Mouse (Mus musculus): ENCODE measurements around the gene 2010300C02Rik. TPM values are rescaled to one million over a fixed set of nuclear protein-coding genes. Genes with fewer than 3 reads are reported as not detected.
"Not testable (repeated sequence)": the region's sequence is repeated elsewhere in the genome, so short reads cannot be mapped to it uniquely, and the experiment has no call there.

2010300C02Rik gene
- polyA plus RNA-seq, 1 experiment from 2014 or later = 0.68 TPM

DNA sequence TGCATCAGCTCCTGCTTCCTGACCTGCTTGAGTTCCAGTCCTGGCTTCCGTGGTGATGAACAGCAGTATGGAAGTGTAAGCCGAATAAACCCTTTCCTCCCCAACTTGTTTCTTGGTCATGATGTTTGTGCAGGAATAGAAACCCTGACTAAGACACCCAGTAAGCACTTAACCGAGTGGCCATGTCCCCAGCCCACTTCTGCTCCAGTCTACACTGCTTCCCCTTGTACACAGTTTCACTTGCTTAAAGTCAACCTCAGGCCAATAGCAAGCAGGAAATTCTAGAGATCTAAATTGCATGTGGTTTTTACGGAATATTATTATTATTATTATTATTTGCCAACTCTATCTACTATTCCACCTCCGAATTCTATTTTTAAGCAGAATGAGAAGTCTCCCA is 114.2 kb downstream of the 2010300C02Rik start:
- not testable (repeated sequence) for H3K4me3 ChIP-seq; DNase-seq (ENCODE audit: extremely low spot score, low spot score); H3K36me3 ChIP-seq (replicated peaks); H3K27ac ChIP-seq; H3K4me1 ChIP-seq; H3K9me3 ChIP-seq; H3K27me3 ChIP-seq (ENCODE audit: poor library complexity, severe bottlenecking)
- 98% methylated on average over 4 of the region's 5 CpGs for WGBS

DNA sequence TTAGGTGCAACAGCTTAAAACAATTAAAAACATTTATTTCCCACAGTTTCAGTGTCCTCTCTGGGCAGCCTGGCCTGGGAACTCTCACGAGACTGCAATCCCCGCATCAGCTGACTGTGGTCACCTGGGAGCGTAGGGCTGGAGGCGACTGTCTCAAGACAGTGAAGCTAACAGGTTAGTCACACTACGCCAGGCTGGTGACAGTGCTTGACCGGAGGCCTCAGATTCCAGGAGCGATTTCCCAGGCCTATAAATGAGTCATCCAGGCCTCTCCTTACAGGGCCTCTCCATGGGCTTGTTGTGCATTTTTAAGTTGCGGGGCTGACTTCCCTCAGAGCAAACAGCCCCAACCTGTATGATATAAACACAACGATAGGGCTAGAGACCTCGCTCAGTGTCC is 116.7 kb downstream of the 2010300C02Rik start:
- no peaks in the 10 kb centered on the region for H3K36me3 ChIP-seq (replicated peaks)
- 0 out of 2 replicates have a peak, but pooled peaks cover 2% of the 10 kb centered on the region for H3K4me1 ChIP-seq
- H3K27ac ChIP-seq = no peak overlapping the region
- H3K9me3 ChIP-seq = no peaks in the 10 kb centered on the region
- H3K4me3 ChIP-seq = no peak overlapping the region
- DNase-seq (ENCODE audit: extremely low spot score, low spot score) = no peak
- H3K27me3 ChIP-seq (ENCODE audit: poor library complexity, severe bottlenecking) = no peaks in the 10 kb centered on the region
- 91% methylated on average over 10 of the region's 10 CpGs for WGBS

DNA sequence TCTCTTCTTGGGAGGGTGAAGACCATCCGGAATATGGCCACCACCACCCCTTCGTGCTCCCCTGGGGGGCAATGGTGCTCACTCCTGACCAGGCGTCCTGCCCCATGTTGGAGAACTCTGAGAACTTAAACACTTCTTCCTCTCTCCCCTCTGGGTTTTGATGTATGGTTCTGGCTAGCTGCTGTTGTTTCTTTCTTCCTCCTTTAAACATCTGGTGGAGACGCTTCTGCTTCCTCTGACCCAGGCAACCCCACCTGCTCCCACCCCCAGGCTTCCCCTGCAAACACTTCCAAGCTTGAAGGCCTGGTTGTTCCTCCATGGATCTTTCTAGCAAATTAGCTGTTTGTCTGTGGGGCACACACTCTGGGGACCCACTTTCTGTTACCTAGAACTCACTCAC is 117.6 kb downstream of the 2010300C02Rik start:
- Histone ChIP-seq H3K27me3 (ENCODE audit: poor library complexity, severe bottlenecking) (no peaks in the 10 kb centered on the region), H3K4me1 (0 out of 2 replicates have a peak, but pooled peaks cover 2% of the 10 kb centered on the region), H3K4me3 (no peak overlapping the region), H3K9me3 (no peaks in the 10 kb centered on the region), H3K36me3 (replicated peaks) (no peaks in the 10 kb centered on the region), H3K27ac (no peak overlapping the region)
- no peak for DNase-seq (ENCODE audit: extremely low spot score, low spot score)
- 88% methylated on average over 4 of the region's 4 CpGs for WGBS

DNA sequence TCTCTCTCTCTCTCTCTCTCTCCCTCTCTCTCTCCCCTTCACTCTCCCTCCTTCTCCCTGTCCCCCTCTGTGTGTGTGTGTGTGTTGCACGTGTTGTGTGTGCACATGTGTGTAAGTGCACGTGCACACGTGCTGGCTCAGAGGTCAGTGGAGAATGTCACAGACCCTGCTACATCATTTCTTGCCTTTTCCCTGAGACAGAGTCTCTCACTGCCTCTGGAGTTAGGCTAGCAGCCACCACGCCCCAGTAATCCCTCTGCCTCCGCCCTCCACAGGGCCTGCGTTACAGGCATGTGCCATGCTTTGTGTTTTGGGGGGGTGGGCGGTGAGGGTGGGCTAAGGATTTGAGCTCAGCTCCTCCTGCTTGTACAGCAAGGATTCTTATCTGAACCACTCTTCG is 118.4 kb downstream of the 2010300C02Rik start:
- H3K4me3 ChIP-seq = no peak overlapping the region
- H3K27ac ChIP-seq = no peak overlapping the region
- no peaks in the 10 kb centered on the region for H3K27me3 ChIP-seq (ENCODE audit: poor library complexity, severe bottlenecking)
- H3K9me3 ChIP-seq = no peaks in the 10 kb centered on the region
- WGBS = 86% methylated on average over 8 of the region's 8 CpGs
- no peak for DNase-seq (ENCODE audit: extremely low spot score, low spot score)
- H3K4me1 ChIP-seq = no peaks in the 10 kb centered on the region
- no peaks in the 10 kb centered on the region for H3K36me3 ChIP-seq (replicated peaks)

DNA sequence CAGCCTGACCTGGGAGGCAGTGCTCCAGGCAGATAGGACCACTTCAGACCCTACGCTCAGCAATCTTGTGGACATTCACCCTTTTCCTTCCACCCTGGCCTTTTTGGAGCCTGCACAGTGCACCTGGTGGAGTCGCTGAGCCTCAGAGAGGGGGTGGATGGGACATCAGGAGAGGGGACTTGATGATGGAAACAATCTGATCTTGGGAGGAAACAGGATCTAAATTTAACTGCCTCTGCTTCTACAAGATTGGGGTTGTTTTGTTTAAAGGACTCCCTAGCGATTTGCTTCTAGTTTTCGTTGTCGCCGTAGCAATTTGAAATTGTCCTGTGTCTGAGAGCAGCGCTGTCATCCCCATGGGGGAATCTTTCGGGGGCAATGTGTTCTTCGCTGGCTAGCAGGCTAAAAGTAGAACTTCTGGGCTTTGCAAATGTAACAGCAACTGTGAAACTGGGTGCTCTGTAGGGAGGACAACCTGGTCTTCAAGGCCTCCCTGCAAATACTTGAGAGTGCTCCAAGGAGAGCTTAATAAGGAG is 119.2 kb downstream of the 2010300C02Rik start:
- DNase-seq (ENCODE audit: extremely low spot score, low spot score) = no peak
- Histone ChIP-seq H3K27ac (no peak overlapping the region), H3K27me3 (ENCODE audit: poor library complexity, severe bottlenecking) (no peaks in the 10 kb centered on the region), H3K9me3 (no peaks in the 10 kb centered on the region), H3K4me3 (no peak overlapping the region), H3K36me3 (replicated peaks) (no peaks in the 10 kb centered on the region), H3K4me1 (no peaks in the 10 kb centered on the region)
- 87% methylated on average over 9 of the region's 9 CpGs for WGBS

DNA sequence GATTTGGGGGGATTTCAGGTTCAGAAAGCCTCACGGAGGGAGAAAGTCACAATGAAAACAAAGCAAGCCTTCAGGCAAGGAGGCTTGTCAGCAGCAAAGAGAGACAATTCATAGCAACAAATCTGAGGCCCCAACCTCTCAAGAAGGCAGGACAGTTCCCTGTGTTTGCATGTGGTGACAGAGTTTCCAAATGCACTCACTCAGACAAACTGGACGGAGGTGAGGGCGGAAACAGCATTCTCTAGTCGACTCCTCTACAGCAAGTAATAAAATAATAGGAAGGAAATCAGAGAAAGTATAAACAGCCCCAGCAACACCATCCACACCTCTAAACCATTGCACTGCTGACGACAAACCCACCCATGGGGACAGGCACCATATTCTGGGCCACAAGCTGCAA is 120.9 kb downstream of the 2010300C02Rik start:
- no peak overlapping the region for H3K27ac ChIP-seq
- H3K27me3 ChIP-seq (ENCODE audit: poor library complexity, severe bottlenecking) = no peaks in the 10 kb centered on the region
- H3K4me3 ChIP-seq = no peak overlapping the region
- H3K36me3 ChIP-seq (replicated peaks) = no peaks in the 10 kb centered on the region
- WGBS = 82% methylated on average over 5 of the region's 5 CpGs
- no peaks in the 10 kb centered on the region for H3K9me3 ChIP-seq
- H3K4me1 ChIP-seq = no peaks in the 10 kb centered on the region
- no peak for DNase-seq (ENCODE audit: extremely low spot score, low spot score)

DNA sequence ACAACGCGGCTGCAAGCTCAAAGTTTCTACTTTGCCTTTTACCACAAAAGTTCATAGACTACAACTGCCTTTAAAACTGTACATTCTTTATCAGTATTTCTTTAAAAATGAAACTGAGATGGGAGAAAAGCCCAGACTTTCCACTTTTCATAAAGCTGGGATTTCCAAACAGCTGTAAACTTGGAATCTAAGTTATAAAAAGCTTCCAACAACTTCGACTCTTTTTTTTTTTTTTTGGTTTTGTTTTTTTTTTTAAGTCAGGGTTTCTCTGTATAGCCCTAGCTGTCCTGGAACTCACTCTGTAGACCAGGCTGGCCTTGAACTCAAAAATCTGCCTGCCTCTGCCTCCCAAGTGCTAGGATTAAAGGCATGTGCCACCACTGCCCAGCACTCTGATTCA is 125.1 kb downstream of the 2010300C02Rik start:
- not testable (repeated sequence) for H3K9me3 ChIP-seq; DNase-seq (ENCODE audit: extremely low spot score, low spot score); H3K4me3 ChIP-seq; H3K27me3 ChIP-seq (ENCODE audit: poor library complexity, severe bottlenecking); H3K36me3 ChIP-seq (replicated peaks); H3K27ac ChIP-seq; H3K4me1 ChIP-seq
- WGBS = 95% methylated on average over 3 of the region's 3 CpGs

DNA sequence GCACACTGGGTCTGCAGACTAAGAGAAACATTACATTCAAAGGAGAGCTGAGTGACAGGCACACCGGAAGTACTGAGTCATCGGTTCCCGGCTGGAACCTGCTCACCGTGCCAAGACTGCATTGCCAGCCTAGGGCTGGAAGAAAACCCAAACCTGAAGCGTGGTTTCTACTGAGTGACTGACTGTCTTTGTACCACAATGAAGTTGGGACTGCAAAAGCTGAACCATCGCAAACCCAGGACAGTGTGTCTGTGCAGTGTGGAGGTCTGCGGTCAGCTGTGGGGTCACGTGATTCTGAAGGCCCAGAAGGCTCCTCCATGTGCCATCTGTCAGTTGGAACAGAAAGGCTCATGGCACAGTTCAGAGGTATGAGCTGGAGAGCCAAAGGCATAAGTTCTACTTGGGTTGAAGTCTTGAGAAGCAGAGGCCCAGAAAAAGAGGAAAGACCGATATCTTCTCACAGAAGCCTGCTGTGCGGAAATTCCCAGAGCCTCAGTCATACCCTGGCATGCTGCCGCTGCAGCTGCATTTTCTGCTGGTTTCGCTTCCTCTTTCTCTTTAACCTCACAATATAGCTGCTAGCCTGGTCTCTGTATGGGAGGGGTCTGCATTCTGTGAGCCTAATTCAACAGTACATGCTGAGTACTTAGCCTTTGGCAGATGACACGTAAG is 133.9 kb downstream of the 2010300C02Rik start:
- Histone ChIP-seq H3K9me3 (no peaks in the 10 kb centered on the region), H3K36me3 (replicated peaks) (no peaks in the 10 kb centered on the region), H3K27me3 (ENCODE audit: poor library complexity, severe bottlenecking) (no peaks in the 10 kb centered on the region), H3K4me1 (no peaks in the 10 kb centered on the region), H3K27ac (no peak overlapping the region), H3K4me3 (no peak overlapping the region)
- WGBS = 91% methylated on average over 13 of the region's 13 CpGs
- no peak for DNase-seq (ENCODE audit: extremely low spot score, low spot score)

DNA sequence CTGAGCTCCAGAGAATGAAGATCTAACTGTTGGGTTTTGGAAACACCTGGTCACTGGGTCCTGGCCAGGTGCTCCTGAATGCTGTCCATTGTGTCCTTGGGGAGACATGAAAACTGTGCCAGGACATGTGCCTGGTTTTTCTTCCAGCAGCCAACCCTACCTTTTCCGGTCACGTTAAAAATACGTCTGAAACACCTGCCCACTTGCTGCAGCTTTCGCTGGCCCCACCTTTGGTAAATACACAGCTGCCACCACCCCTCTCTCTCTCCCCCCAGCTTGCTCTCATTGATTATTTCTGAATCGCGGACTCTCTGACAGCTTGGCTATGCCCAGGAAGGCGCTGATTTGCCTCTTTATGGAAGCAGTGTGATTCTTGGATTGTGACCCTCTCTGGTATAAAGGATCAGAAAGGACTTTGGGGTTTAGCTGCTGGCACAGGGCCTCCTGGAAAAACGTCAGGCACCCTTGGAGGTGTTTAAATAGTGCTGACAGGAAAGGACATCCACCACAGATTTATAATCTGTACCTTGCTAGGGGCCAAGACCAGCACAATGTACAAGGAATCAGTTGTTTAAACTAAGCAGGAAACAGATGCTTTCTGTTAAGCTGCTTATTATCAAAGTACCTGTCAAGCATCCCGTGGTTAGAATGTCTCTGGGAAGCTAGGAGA is 136.0 kb downstream of the 2010300C02Rik start:
- DNase-seq (ENCODE audit: extremely low spot score, low spot score) = no peak
- Histone ChIP-seq H3K9me3 (no peaks in the 10 kb centered on the region), H3K4me3 (no peak overlapping the region), H3K27ac (no peak overlapping the region), H3K4me1 (no peaks in the 10 kb centered on the region), H3K27me3 (ENCODE audit: poor library complexity, severe bottlenecking) (no peaks in the 10 kb centered on the region), H3K36me3 (replicated peaks) (no peaks in the 10 kb centered on the region)
- 84% methylated on average over 9 of the region's 9 CpGs for WGBS

DNA sequence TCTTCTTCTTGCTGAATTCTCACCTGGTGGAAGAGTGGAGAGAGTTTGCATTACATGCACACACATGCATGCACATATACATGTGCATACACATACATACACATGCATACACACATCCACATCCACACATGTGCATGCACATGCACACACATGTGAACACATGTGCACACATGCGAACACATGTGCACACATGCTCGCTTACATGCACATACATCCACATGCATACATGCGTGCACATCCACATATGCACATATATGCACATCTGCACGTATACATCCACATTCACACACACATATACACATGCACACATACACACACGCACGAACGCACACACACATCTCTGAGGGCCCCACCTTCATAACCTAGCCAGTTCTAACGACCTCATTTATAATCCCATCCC is 136.7 kb downstream of the 2010300C02Rik start:
- Histone ChIP-seq H3K4me1 (no peaks in the 10 kb centered on the region), H3K27ac (no peak overlapping the region), H3K36me3 (replicated peaks) (no peaks in the 10 kb centered on the region), H3K27me3 (ENCODE audit: poor library complexity, severe bottlenecking) (no peaks in the 10 kb centered on the region), H3K4me3 (no peak overlapping the region), H3K9me3 (no peaks in the 10 kb centered on the region)
- 90% methylated on average over 8 of the region's 8 CpGs for WGBS
- no peak for DNase-seq (ENCODE audit: extremely low spot score, low spot score)

DNA sequence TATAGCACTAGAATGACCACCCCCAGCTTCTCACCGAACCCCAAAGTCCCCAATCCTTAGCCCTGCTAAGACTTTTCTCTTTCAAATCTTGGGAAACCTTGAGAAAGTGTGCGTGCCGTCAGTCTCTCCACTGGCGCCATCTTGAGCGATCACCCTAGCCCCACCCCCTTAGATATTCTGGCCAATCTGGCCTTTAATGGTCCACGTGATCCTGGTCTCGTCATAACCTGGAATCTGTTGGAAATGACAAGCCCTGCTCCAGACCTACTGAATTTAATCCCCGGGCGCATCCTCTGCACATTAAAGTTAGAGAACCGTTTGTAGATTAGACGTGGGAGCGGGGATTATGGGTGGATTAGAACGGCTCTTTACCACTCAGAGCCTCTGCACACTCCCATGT is 140.2 kb downstream of the 2010300C02Rik start:
- Histone ChIP-seq H3K27ac (no peak overlapping the region), H3K9me3 (no peaks in the 10 kb centered on the region)
- 92% methylated on average over 13 of the region's 13 CpGs for WGBS

DNA sequence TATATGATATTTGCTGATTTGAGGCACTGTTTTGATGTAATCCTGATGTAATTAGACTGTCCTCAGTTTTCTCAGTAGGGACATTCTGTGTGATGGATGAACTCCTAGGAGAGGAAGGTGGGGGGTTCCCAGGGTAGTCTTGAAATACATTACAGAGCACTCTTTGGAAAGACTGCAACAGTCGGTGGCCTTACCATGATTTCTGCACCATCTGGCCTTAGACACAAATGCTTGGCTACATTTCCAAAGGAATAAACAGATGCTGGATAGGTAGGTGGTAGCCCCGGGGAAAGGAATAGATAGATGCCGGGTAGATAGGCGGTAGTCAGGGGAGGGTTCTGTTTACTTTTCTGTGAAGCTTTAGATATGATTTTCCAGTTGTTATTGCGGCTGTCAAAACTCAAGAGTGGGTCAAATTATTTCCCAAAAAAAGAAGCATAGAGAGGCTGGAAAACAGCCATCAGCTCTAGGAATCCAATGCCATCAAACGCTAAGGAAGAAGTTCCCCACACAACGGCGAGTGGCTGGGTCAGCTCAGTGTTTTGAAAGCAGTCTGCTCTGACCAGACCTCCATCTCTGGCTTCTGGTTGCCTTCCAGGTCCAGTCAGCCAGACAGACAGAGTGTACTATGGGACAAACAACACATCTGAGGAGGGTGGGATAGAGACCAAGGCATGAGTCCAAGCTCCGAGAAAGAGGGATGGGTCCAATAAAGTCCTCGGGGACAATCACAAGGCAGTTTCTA is 147.2 kb downstream of the 2010300C02Rik start:
- Histone ChIP-seq H3K27me3 (ENCODE audit: poor library complexity, severe bottlenecking) (no peaks in the 10 kb centered on the region), H3K36me3 (replicated peaks) (no peaks in the 10 kb centered on the region)
- WGBS = 91% methylated on average over 10 of the region's 10 CpGs

More for the DNA sequence above, 140.2 kb downstream of the 2010300C02Rik start:
- Histone ChIP-seq H3K27me3 (ENCODE audit: poor library complexity, severe bottlenecking) (no peaks in the 10 kb centered on the region), H3K4me3 (no peak overlapping the region), H3K4me1 (no peaks in the 10 kb centered on the region), H3K36me3 (replicated peaks) (no peaks in the 10 kb centered on the region)
- no peak for DNase-seq (ENCODE audit: extremely low spot score, low spot score)

DNA sequence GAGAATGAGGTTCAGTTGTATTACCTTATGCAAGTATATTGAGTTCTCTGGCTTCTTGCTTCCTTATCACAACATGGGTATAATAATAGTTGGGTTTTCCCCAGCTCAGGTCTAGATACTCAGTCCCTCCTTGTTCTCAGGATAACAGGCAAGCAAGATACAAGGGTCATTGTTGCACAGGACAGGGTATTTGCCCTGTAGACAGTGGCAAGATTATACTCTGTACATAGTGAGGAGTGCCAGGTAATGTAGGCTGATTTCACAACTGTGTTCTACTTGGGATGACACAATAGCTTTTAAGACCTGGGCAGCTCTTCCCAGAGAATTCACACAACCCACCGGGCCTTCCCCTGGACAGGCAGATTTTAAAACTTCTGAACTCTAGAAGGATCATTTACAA is 151.5 kb downstream of the 2010300C02Rik start:
- 93% methylated on average over 1 of the region's 1 CpGs for WGBS
- Histone ChIP-seq H3K9me3 (no peaks in the 10 kb centered on the region), H3K36me3 (replicated peaks) (no peaks in the 10 kb centered on the region), H3K4me1 (no peaks in the 10 kb centered on the region), H3K4me3 (no peak overlapping the region), H3K27me3 (ENCODE audit: poor library complexity, severe bottlenecking) (no peaks in the 10 kb centered on the region), H3K27ac (no peak overlapping the region)
- no peak for DNase-seq (ENCODE audit: extremely low spot score, low spot score)

More for the DNA sequence above, 147.2 kb downstream of the 2010300C02Rik start:
- Histone ChIP-seq H3K27ac (no peak overlapping the region), H3K9me3 (no peaks in the 10 kb centered on the region), H3K4me1 (no peaks in the 10 kb centered on the region), H3K4me3 (no peak overlapping the region)
- DNase-seq (ENCODE audit: extremely low spot score, low spot score) = no peak
